Mouse (Mus musculus) ES-Bruce4 (cell line): ENCODE results near the gene Ceacam19.

ENCODE experiments used
- CTCF ChIP-seq: IDR thresholded peaks from one replicate; pipeline ENCODE4 v1.8.1; 2011; ENCODE audit warnings: low read depth, low read length
- EP300 ChIP-seq: IDR thresholded peaks from 2 replicates; pipeline ENCODE4 v1.6.1; 2011; ENCODE audit warnings: low read depth, low read length; ENCODE audit not compliant: insufficient read depth
- POLR2A ChIP-seq: IDR thresholded peaks from one replicate; pipeline ENCODE4 v1.8.1; 2011; ENCODE audit warnings: low read length; ENCODE audit not compliant: insufficient read depth

DNA sequence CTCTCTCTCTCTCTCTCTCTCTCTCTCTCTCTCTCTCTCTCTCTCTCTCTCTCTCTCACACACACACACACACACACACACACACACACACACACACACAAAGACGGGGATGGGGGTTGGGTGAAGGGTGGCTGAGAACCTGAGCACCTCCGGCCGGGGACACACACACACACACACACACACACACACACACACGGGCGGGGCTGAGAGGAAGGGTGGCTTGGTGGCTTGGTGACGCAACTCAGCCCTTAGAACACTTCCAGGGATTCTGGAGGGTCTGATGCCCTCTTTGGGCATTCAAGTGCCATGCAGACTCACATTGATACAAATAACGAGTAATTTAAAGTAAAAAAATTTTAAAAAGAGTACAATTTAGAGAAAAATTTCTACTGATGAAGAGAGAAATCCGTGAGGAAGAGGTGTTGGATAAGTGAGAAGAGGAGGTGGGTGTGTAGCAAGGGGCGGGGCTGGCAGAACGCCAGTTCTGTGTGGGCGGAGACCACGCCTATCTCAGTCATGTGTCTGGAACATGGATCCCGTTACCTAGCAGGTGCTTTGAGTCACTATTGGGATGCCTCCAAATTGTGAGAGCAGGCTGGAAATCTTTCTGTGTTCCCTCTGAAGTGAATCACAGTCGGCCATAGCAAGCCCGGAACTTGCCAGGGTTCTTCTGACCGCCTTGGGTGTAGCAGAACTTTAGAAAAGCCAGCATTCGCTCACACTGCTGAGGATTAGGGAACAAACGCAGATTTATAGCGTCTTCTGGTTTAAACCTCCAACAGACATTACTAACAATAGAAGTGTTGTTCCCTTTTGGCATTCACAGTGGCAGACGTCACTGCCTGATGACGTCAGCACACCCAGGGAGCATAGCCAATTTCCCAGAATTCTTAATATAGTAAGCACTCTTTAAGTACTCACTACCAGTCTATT lies 45.4 kb upstream of the Ceacam19 start:
- TF ChIP-seq CTCF (no peak), EP300 (0 out of 2 replicates have a peak, but pooled peaks have one; percentile 14), POLR2A (no peak)
